Mouse (Mus musculus): ENCODE results near the gene Hoga1.

DNA sequence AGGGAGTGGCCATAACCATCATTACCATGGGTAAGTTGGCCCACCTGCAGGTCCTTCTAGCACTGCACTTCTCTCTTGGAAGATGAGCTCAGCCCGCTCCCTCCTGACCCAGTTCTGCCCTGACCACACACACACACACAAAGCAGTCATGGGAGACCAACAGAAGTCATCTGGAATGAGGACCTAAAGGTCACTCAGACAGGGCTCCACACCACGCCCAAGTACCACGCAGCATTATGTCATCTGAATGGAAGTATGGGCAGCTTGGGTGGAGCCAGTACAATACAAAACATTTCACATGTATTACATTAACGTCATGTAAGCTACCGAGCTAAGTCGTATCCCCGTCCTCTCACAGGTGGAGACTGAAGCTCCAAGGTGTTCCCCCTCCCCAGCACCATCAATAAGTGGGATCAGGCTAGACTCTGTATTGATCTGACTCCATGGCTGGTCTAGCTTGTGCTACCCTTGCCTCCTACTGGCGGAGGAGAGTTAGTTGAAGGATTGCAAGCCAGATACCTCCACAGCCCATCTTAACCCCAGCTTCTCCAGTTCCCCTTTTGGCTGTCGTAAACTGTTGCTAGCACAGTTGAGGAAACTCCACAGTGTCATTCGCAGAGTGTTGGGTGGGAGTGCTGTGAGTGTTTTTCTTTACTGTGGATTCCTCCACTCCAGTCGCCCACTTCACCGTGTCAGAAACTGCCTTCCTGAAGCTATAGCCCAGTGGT is 44.0 kb upstream of the Hoga1 start:
- TF ChIP-seq CTCF (IDR thresholded peaks at IDR 0.05; ENCODE audit: insufficient read depth, low read depth, low read length) (no peak), POLR2A (IDR thresholded peaks at IDR 0.05; ENCODE audit: insufficient read depth, low read depth, low read length) (no peak)

All from olfactory bulb, adult 2 months (tissue).